Mouse (Mus musculus): ENCODE measurements around the gene Smarcc1.
"Not testable (repeated sequence)": the region's sequence is repeated elsewhere in the genome, so short reads cannot be mapped to it uniquely, and the experiment has no call there.

The Smarcc1 gene

GRCm38 (mm10) chr9:110116977-110117778 is at the start of gene Smarcc1:
Gene Smarcc1, plus strand, starts transcription at chr9:110117708.
- peak; percentile 84 for DNase-seq (ENCODE audit: low read depth)

GRCm38 (mm10) chr9:110068745-110069144 is 48.8 kb upstream of the Smarcc1 start:
- no peak for DNase-seq (ENCODE audit: low read depth)

GRCm38 (mm10) chr9:110070358-110070757 is 47.1 kb upstream of the Smarcc1 start:
- DNase-seq (ENCODE audit: low read depth): no peak

- no peak for DNase-seq (ENCODE audit: low read depth)
These were observed 46.5 kb upstream of the Smarcc1 start for GRCm38 (mm10) chr9:110071011-110071410.

GRCm38 (mm10) chr9:110071843-110072242 is 45.7 kb upstream of the Smarcc1 start:
- DNase-seq (ENCODE audit: low read depth): peak; percentile 78

GRCm38 (mm10) chr9:110076468-110076867 is 41.0 kb upstream of the Smarcc1 start:
- DNase-seq (ENCODE audit: low read depth): not testable (repeated sequence)

GRCm38 (mm10) chr9:110081066-110081465 is 36.4 kb upstream of the Smarcc1 start:
- no peak for DNase-seq (ENCODE audit: low read depth)

- DNase-seq (ENCODE audit: low read depth): no peak
These were observed 33.1 kb upstream of the Smarcc1 start for GRCm38 (mm10) chr9:110084201-110084964.

GRCm38 (mm10) chr9:110085693-110086092 is 31.8 kb upstream of the Smarcc1 start:
- no peak for DNase-seq (ENCODE audit: low read depth)

GRCm38 (mm10) chr9:110093303-110093702 is 24.2 kb upstream of the Smarcc1 start:
- no peak for DNase-seq (ENCODE audit: low read depth)

- DNase-seq (ENCODE audit: low read depth): no peak
These were observed 22.7 kb upstream of the Smarcc1 start for GRCm38 (mm10) chr9:110094761-110095160.

GRCm38 (mm10) chr9:110097791-110098190 is 19.7 kb upstream of the Smarcc1 start:
- DNase-seq (ENCODE audit: low read depth): no peak

- DNase-seq (ENCODE audit: low read depth): peak; percentile 92
These were observed 16.6 kb upstream of the Smarcc1 start for GRCm38 (mm10) chr9:110100627-110101600.

GRCm38 (mm10) chr9:110116353-110116976 is 1.0 kb upstream of the Smarcc1 start:
- no peak for DNase-seq (ENCODE audit: low read depth)

GRCm38 (mm10) chr9:110117779-110118139 is 251 bp downstream of the Smarcc1 start, which contains the start of gene Dhx30:
Gene Dhx30, minus strand, starts transcription at chr9:110117830.
- no peak for DNase-seq (ENCODE audit: low read depth)

- DNase-seq (ENCODE audit: low read depth): no peak
These were observed 741 bp downstream of the Smarcc1 start for GRCm38 (mm10) chr9:110118249-110118648.

- DNase-seq (ENCODE audit: low read depth): no peak
These were observed 3.9 kb downstream of the Smarcc1 start for GRCm38 (mm10) chr9:110121424-110121823.

- DNase-seq (ENCODE audit: low read depth): no peak
These were observed 5.8 kb downstream of the Smarcc1 start for GRCm38 (mm10) chr9:110123322-110123721.

- not testable (repeated sequence) for DNase-seq (ENCODE audit: low read depth)
These were observed 6.6 kb downstream of the Smarcc1 start for GRCm38 (mm10) chr9:110124008-110124540.

- no peak for DNase-seq (ENCODE audit: low read depth)
These were observed 13.5 kb downstream of the Smarcc1 start for GRCm38 (mm10) chr9:110130896-110131524.
